Mouse (Mus musculus) embryonic fibroblast, embryonic 13.5 days (primary cell): Measurements from ENCODE around the gene Anapc2. TPM values are rescaled to one million over a fixed set of nuclear protein-coding genes. Genes with fewer than 3 reads are reported as not detected.
A peak's percentile ranks its signal among the peaks of the same experiment; 100 is the strongest.

Source experiments
- H3K27ac ChIP-seq: 2 replicates; pipeline ENCODE4 v1.5.1; 2012; ENCODE audit warnings: low read length, control low read depth, inconsistent platforms; ENCODE audit not compliant: insufficient read depth
- H3K4me1 ChIP-seq: 2 replicates; pipeline ENCODE4 v1.6.1; 2011; ENCODE audit warnings: low read length; ENCODE audit not compliant: control insufficient read depth, insufficient read depth
- H3K4me3 ChIP-seq: 2 replicates; pipeline ENCODE4 v1.5.1; 2011; ENCODE audit warnings: mild to moderate bottlenecking, control low read depth, low read length; ENCODE audit not compliant: insufficient read depth
- CTCF ChIP-seq: IDR thresholded peaks from 2 replicates; pipeline ENCODE4 v1.5.1; 2011; ENCODE audit warnings: mild to moderate bottlenecking, control low read depth, low read length, moderate library complexity, borderline replicate concordance; ENCODE audit not compliant: insufficient read depth
- POLR2A ChIP-seq: IDR thresholded peaks from 2 replicates; pipeline ENCODE4 v1.6.1; 2011; ENCODE audit warnings: low read depth, mild to moderate bottlenecking, control low read depth, low read length, moderate library complexity
- polyA plus RNA-seq: library from polyadenylated mRNA; stranded (reverse); fragments of >200 nt; gene quantifications from 2 replicates; pipeline ENCODE4 v1.2.4, GENCODE M21; 2011; ENCODE audit warnings: low read depth; ENCODE audit not compliant: missing spikeins, insufficient read length

Anapc2 gene
- polyA plus RNA-seq, 1 experiment = 95.3 TPM

GRCm38 (mm10) chr2:25267241-25267640 lies 5.0 kb upstream of the Anapc2 start:
- Histone ChIP-seq H3K4me1 (peaks cover 9% of the 10 kb centered on the region), H3K4me3 (no peak overlapping the region), H3K27ac (no peak overlapping the region)
- TF ChIP-seq CTCF = no peak
- no peak for TF ChIP-seq POLR2A

GRCm38 (mm10) chr2:25267746-25268309 lies 4.5 kb upstream of the Anapc2 start:
- H3K27ac ChIP-seq = no peak overlapping the region
- H3K4me1 ChIP-seq = peaks cover 9% of the 10 kb centered on the region
- H3K4me3 ChIP-seq = no peak overlapping the region
- TF ChIP-seq POLR2A (no peak), CTCF (no peak)

GRCm38 (mm10) chr2:25272515-25272914 lies 237 bp downstream of the Anapc2 start:
- peak overlapping the region; percentile 70 for H3K4me3 ChIP-seq
- H3K4me1 ChIP-seq = 0 out of 2 replicates have a peak, but pooled peaks cover 8% of the 10 kb centered on the region
- H3K27ac ChIP-seq = no peak overlapping the region
- TF ChIP-seq CTCF (no peak), POLR2A (no peak)

GRCm38 (mm10) chr2:25273010-25273409 lies 732 bp downstream of the Anapc2 start:
- Histone ChIP-seq H3K4me3 (peak overlapping the region; percentile 70), H3K4me1 (0 out of 2 replicates have a peak, but pooled peaks cover 8% of the 10 kb centered on the region), H3K27ac (no peak overlapping the region)
- no peak for TF ChIP-seq POLR2A
- no peak for TF ChIP-seq CTCF

GRCm38 (mm10) chr2:25278928-25279882 lies 6.9 kb downstream of the Anapc2 start:
- Histone ChIP-seq H3K27ac (no peak overlapping the region), H3K4me1 (0 out of 2 replicates have a peak, but pooled peaks cover 2% of the 10 kb centered on the region), H3K4me3 (no peak overlapping the region)
- TF ChIP-seq CTCF (peak; percentile 48; the same call in 1 of the 2 replicates), POLR2A (no peak)

- Histone ChIP-seq H3K27ac (no peak overlapping the region), H3K4me1 (no peaks in the 10 kb centered on the region), H3K4me3 (no peak overlapping the region)
- TF ChIP-seq POLR2A (no peak), CTCF (no peak)
Measured at GRCm38 (mm10) chr2:25285551-25285950, 13.3 kb downstream of the Anapc2 start.

GRCm38 (mm10) chr2:25286314-25286713 lies 14.0 kb downstream of the Anapc2 start:
- Histone ChIP-seq H3K4me1 (no peaks in the 10 kb centered on the region), H3K4me3 (no peak overlapping the region), H3K27ac (no peak overlapping the region)
- TF ChIP-seq POLR2A (no peak), CTCF (no peak)

GRCm38 (mm10) chr2:25286837-25287636 lies 14.8 kb downstream of the Anapc2 start:
- TF ChIP-seq POLR2A = no peak
- Histone ChIP-seq H3K4me3 (no peak overlapping the region), H3K4me1 (no peaks in the 10 kb centered on the region), H3K27ac (no peak overlapping the region)

GRCm38 (mm10) chr2:25287927-25288649 lies 15.8 kb downstream of the Anapc2 start, which contains the start of gene Tmem210:
Gene Tmem210 (plus strand): TSS chr2:25288145.
- Histone ChIP-seq H3K4me1 (no peaks in the 10 kb centered on the region), H3K4me3 (no peak within 1 kb of the TSS), H3K27ac (no peak within 1 kb of the TSS)
- no peak for TF ChIP-seq CTCF
- TF ChIP-seq POLR2A = no peak
